Mouse (Mus musculus) CD4-positive, CD25-positive, alpha-beta regulatory T cell, adult 9 weeks (primary cell): ENCODE measurements around the gene Ace. TPM values are rescaled to one million over a fixed set of nuclear protein-coding genes. Genes with fewer than 3 reads are reported as not detected.

Experiments
- polyA plus RNA-seq: library from polyadenylated mRNA; unstranded; fragments of 100-300 nt; shearing (Covaris generic); gene quantifications from one replicate; pipeline ENCODE4 v1.2.1, GENCODE M21; 2017

The Ace gene
- polyA plus RNA-seq, result not detected

DNA sequence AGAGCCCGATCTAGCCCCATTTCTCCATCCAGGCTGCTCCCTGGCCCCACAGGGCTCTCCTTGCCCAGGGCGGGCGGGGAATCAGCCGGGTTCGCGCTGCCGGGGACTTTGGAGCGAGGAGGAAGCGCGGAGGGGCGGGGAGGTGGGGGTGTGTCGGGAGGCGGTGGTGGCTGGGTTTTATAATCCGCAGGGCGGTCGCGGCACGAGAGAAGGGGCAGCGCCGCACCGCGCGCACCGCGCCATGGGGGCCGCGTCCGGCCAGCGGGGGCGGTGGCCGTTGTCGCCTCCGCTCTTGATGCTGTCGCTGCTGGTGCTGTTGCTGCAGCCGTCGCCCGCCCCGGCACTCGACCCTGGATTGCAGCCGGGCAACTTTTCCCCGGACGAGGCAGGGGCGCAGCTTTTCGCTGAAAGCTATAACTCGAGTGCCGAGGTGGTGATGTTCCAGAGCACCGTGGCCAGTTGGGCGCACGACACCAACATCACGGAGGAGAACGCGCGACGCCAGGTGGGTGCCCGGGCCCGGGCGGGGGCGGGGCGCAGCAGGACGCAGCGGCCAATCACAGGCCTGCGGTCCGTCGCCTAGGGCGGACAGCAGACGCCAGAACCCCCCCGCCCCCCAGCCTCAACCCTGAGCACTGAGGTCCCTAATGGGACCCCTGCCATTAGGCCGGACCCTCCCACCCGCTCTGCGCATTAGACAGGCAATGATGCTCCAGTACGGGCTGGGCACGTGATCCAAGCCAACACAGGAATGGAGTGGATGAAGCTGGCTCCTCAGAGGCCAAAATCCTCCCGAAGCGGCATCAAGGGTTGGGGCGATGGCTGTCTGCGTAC lies at the start of gene Ace:
Gene Ace, plus strand, starts transcription at position 205 of the 834 bp plus-strand sequence.

DNA sequence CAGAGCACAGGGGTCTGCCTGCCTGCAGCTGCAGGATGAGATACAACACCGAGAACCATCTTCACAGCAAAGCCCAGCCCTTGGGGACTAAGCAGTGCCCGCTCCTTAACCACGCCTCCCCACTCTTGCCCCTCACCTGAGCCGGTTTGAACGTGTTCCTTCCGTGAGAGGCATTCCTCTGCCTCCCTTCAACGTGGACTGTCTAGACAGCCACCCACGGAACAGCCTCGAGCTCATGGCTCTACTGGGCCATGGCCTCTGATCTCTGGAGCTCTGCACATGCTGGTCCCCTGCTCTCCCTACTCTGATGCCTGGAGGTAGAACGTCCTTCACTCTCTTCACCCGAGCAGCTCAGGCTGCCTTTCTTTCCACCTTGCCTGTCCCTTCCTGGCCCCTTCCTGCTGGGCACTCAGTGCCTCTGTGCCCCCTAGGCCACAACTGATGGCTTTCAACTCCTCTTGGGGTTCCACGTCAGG lies 14.8 kb upstream of the Ace start, which contains the start of gene Cyb561:
Gene Cyb561, minus strand, starts transcription at position 426 of the 476 bp plus-strand sequence.

DNA sequence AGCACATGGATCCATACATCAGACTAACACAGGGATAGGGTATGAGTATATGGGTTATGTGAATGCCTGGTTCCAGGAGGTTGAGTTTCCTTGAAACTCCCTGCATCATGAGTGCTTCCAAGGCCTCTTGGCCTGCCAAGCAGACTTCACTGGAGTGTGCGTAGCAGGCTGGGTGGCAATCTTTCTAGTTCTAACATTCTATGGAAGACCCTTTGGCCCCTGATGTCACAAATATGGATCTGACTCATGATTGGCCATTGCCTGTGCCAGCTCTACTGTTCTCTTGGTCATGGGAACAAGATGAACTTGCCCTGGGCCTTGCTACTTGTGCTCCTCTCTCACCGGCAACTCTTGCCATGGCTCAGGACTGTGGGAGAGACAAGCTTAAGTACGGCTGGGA lies 26.6 kb downstream of the Ace start, which contains the start of gene Ace3:
Gene Ace3, plus strand, starts transcription at position 301 of the 400 bp plus-strand sequence.

DNA sequence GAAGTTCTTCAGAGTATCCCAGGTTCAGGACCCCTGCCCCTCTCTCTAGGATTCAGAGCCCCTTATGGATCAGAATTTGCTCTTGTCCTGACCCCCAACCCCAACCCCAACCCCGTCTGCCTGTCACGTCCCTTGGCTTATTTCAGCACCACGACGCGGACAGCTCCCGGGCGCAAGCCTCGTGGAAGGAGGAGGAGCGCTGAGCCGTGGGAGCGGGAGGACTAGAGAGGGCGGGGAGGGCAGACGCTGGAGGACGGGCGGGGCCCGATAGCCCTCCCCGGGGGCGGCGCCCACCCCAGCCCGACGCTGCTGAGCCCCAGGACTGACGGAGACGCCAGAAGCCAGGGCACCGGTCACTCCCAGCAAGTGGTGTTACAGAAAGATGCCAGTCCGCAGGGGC lies 40.1 kb downstream of the Ace start, which contains the start of gene Kcnh6:
Gene Kcnh6, plus strand, starts transcription at position 304 of the 400 bp plus-strand sequence.

DNA sequence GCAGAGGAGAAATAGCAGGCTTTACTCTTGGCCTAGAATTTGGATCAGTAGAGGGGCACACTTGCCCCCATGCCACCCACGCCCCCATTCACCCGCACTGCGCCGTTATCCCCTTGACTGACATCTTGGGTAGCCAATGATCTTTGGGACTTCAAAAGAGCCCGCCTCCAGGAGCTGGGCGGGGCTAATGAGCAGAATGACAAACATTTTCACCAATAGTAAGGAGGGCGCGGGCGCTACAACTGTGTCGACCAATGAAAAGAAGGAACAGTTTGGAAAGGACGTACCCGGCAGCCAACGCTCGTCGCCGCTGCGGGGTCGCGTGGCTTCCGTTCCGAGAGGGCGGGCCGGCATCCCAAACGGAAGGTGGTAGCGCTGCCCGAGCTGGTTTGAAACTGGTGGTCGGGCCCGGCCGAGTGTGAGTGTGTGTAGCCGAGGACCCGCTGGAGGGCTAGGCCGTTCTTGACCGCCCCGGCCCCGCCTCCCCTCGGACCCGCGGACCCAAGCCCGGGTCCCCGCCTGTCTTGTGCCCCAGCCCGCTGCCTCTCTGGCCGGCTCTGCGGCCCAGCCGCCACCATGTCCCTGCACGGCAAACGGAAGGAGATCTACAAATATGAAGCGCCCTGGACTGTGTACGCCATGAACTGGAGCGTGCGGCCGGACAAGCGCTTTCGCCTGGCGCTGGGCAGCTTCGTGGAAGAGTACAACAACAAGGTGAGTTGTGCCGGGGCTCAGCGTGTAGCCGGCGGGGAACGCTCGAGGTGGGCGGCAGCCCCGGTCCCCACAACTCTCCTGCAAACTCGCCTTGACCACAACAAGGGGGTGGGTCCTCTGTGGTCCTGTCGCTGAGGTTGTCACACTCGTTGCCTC lies 69.0 kb downstream of the Ace start, which contains the start of gene Dcaf7:
Gene Dcaf7, plus strand, starts transcription at position 325 of the 870 bp plus-strand sequence.

Other genes with a start within 250 kb of the Ace start
- gene Cyb561, start 14.6 kb upstream of the Ace start, polyA plus RNA-seq, result 0.88 TPM
- not detected for gene Ace3, start 26.7 kb downstream of the Ace start, polyA plus RNA-seq
- 0.14 TPM for gene Kcnh6, start 40.2 kb downstream of the Ace start, polyA plus RNA-seq
- gene Dcaf7, start 68.9 kb downstream of the Ace start, polyA plus RNA-seq, result 67.4 TPM
- gene Taco1, start 98.1 kb downstream of the Ace start, polyA plus RNA-seq, result 16.8 TPM
- gene Map3k3, start 116.7 kb downstream of the Ace start, polyA plus RNA-seq, result 15.1 TPM
- 1.4 TPM for gene Gm10840, start 192.9 kb downstream of the Ace start, polyA plus RNA-seq
- 784 TPM for gene Limd2, start 192.9 kb downstream of the Ace start, polyA plus RNA-seq
- gene Strada, start 234.2 kb downstream of the Ace start, polyA plus RNA-seq, result 42.8 TPM
- 129 TPM for gene Ccdc47, start 248.4 kb downstream of the Ace start, polyA plus RNA-seq
- 67.6 TPM for gene Ddx42, start 249.0 kb downstream of the Ace start, polyA plus RNA-seq